Mouse (Mus musculus) neural tube, embryonic 13.5 days (tissue): ENCODE results near the gene Adm2. TPM values are rescaled to one million over a fixed set of nuclear protein-coding genes. Genes with fewer than 3 reads are reported as not detected.

Experiments used
- ATAC-seq: fragments of 200-750 bp; cut with Nextera tagmentation; 2 replicates; pipeline ENCODE4 v1.8.0; 2017; ENCODE audit warnings: low read depth, mild to moderate bottlenecking, moderate TSS enrichment, moderate library complexity
- H3K27ac ChIP-seq: fragments of 300-500 bp; sonication (generic); replicated peaks from 2 replicates; pipeline ENCODE4 v1.5.1; 2015; ENCODE audit warnings: moderate library complexity, mild to moderate bottlenecking, inconsistent platforms
- H3K27me3 ChIP-seq: fragments of 300-500 bp; sonication (generic); 2 replicates; pipeline ENCODE4 v1.6.1; 2015; ENCODE audit warnings: mild to moderate bottlenecking, inconsistent platforms
- H3K36me3 ChIP-seq: fragments of 300-500 bp; sonication (generic); 2 replicates; pipeline ENCODE4 v1.6.1; 2015; ENCODE audit warnings: mild to moderate bottlenecking, inconsistent platforms
- H3K4me1 ChIP-seq: fragments of 300-500 bp; sonication (generic); replicated peaks from 2 replicates; pipeline ENCODE4 v1.6.1; 2015; ENCODE audit warnings: inconsistent platforms
- H3K4me2 ChIP-seq: fragments of 300-500 bp; sonication (generic); 2 replicates; pipeline ENCODE4 v1.6.1; 2015; ENCODE audit warnings: inconsistent platforms, mild to moderate bottlenecking, moderate library complexity
- H3K4me3 ChIP-seq: fragments of 300-500 bp; sonication (generic); 2 replicates; pipeline ENCODE4 v1.5.1; 2015; ENCODE audit warnings: mild to moderate bottlenecking, inconsistent platforms
- H3K9ac ChIP-seq: fragments of 300-500 bp; sonication (generic); 2 replicates; pipeline ENCODE4 v1.6.1; 2015; ENCODE audit warnings: moderate library complexity, mild to moderate bottlenecking, inconsistent platforms
- H3K9me3 ChIP-seq: fragments of 300-500 bp; sonication (generic); 2 replicates; pipeline ENCODE4 v1.6.1; 2016; ENCODE audit warnings: inconsistent platforms
- WGBS: fragments of 180-500 bp; shearing (Covaris S2); methylation state at CpG from one replicate; pipeline ENCODE4 v1.1.7; 2015; 5-methylcytosine and 5-hydroxymethylcytosine counted together
- polyA plus RNA-seq: library from polyadenylated mRNA; unstranded; fragments of >200 nt; fragmentation: Nextera tagmentation; extraction: Ambion mirVana; gene quantifications from 2 replicates; pipeline ENCODE4 v1.2.1, GENCODE M21; 2015

The Adm2 gene
- polyA plus RNA-seq, 1 experiment from 2014 or later: not detected

GRCm38 (mm10) chr15:89314107-89314506 lies 8.4 kb upstream of the Adm2 start:
- Histone ChIP-seq H3K27ac (no peak overlapping the region), H3K4me2 (peak overlapping the region; percentile 94), H3K4me1 (peaks cover 59% of the 10 kb centered on the region), H3K9ac (peak overlapping the region; percentile 90), H3K9me3 (no peaks in the 10 kb centered on the region), H3K4me3 (peak overlapping the region; percentile 98), H3K27me3 (no peaks in the 10 kb centered on the region), H3K36me3 (no peaks in the 10 kb centered on the region)
- WGBS: 38% methylated on average over 3 of the region's 3 CpGs
- no peak for ATAC-seq

GRCm38 (mm10) chr15:89314511-89315189 lies 7.9 kb upstream of the Adm2 start:
- no peaks in the 10 kb centered on the region for H3K36me3 ChIP-seq
- H3K9ac ChIP-seq: peak overlapping the region; percentile 90
- H3K4me1 ChIP-seq: peaks cover 54% of the 10 kb centered on the region
- H3K27me3 ChIP-seq: no peaks in the 10 kb centered on the region
- peak overlapping the region; percentile 68; the same call in 1 of the 2 replicates for H3K27ac ChIP-seq
- ATAC-seq: peak; percentile 65
- under 1% methylated on average over 58 of the region's 58 CpGs for WGBS
- H3K4me3 ChIP-seq: peak overlapping the region; percentile 98
- peak overlapping the region; percentile 94 for H3K4me2 ChIP-seq
- no peaks in the 10 kb centered on the region for H3K9me3 ChIP-seq

- peak within 1 kb of the TSS; percentile 98 for H3K4me3 ChIP-seq
- no peaks in the 10 kb centered on the region for H3K36me3 ChIP-seq
- H3K27ac ChIP-seq: peak within 1 kb of the TSS; percentile 68
- H3K27me3 ChIP-seq: no peaks in the 10 kb centered on the region
- H3K4me2 ChIP-seq: peak within 1 kb of the TSS; percentile 94
- H3K9me3 ChIP-seq: no peaks in the 10 kb centered on the region
- 1% methylated on average over 37 of the region's 37 CpGs for WGBS
- peak within 1 kb of the TSS; percentile 90 for H3K9ac ChIP-seq
- peak; percentile 100 for ATAC-seq
- peaks cover 48% of the 10 kb centered on the region for H3K4me1 ChIP-seq
Observed at GRCm38 (mm10) chr15:89315190-89315731, 7.3 kb upstream of the Adm2 start, which contains the start of gene Sbf1. Sbf1 (minus strand) TSS chr15:89315311.

GRCm38 (mm10) chr15:89316146-89316545 lies 6.4 kb upstream of the Adm2 start:
- WGBS: 70% methylated on average over 11 of the region's 11 CpGs
- Histone ChIP-seq H3K27ac (no peak overlapping the region), H3K4me2 (no peak overlapping the region), H3K9me3 (no peaks in the 10 kb centered on the region), H3K36me3 (no peaks in the 10 kb centered on the region), H3K4me3 (peak overlapping the region; percentile 98; the same call in 1 of the 2 replicates), H3K9ac (no peak overlapping the region), H3K4me1 (peaks cover 39% of the 10 kb centered on the region), H3K27me3 (no peaks in the 10 kb centered on the region)
- ATAC-seq: no peak

GRCm38 (mm10) chr15:89321264-89321663 lies 1.3 kb upstream of the Adm2 start:
- WGBS: 82% methylated on average over 8 of the region's 8 CpGs
- no peak for ATAC-seq
- Histone ChIP-seq H3K36me3 (no peaks in the 10 kb centered on the region), H3K4me1 (peaks cover 7% of the 10 kb centered on the region; the same call in 1 of the 2 replicates), H3K27ac (no peak overlapping the region), H3K9me3 (no peaks in the 10 kb centered on the region), H3K4me3 (no peak overlapping the region), H3K27me3 (peaks cover 14% of the 10 kb centered on the region), H3K4me2 (no peak overlapping the region), H3K9ac (no peak overlapping the region)

- WGBS: 91% methylated on average over 4 of the region's 4 CpGs
- Histone ChIP-seq H3K27me3 (peaks cover 14% of the 10 kb centered on the region), H3K4me2 (no peak overlapping the region), H3K4me1 (peaks cover 7% of the 10 kb centered on the region; the same call in 1 of the 2 replicates), H3K36me3 (no peaks in the 10 kb centered on the region), H3K4me3 (no peak overlapping the region), H3K9ac (no peak overlapping the region), H3K27ac (no peak overlapping the region), H3K9me3 (no peaks in the 10 kb centered on the region)
- ATAC-seq: no peak
Observed at GRCm38 (mm10) chr15:89323656-89324055, 1.1 kb downstream of the Adm2 start.

GRCm38 (mm10) chr15:89326441-89326840 lies 3.9 kb downstream of the Adm2 start:
- 65% methylated on average over 5 of the region's 5 CpGs for WGBS
- ATAC-seq: no peak

GRCm38 (mm10) chr15:89334271-89334670 lies 11.8 kb downstream of the Adm2 start, which contains the start of gene Miox:
Miox (plus strand) TSS chr15:89334398.
- 84% methylated on average over 7 of the region's 7 CpGs for WGBS
- Histone ChIP-seq H3K4me2 (no peak within 1 kb of the TSS), H3K9ac (no peak within 1 kb of the TSS), H3K9me3 (no peaks in the 10 kb centered on the region), H3K4me1 (no peaks in the 10 kb centered on the region), H3K4me3 (no peak within 1 kb of the TSS), H3K36me3 (no peaks in the 10 kb centered on the region), H3K27me3 (no peaks in the 10 kb centered on the region), H3K27ac (no peak within 1 kb of the TSS)
- ATAC-seq: no peak

More at GRCm38 (mm10) chr15:89326441-89326840, 3.9 kb downstream of the Adm2 start:
- Histone ChIP-seq H3K36me3 (no peaks in the 10 kb centered on the region), H3K4me3 (no peak overlapping the region), H3K9ac (no peak overlapping the region), H3K27me3 (peaks cover 14% of the 10 kb centered on the region), H3K27ac (no peak overlapping the region), H3K9me3 (no peaks in the 10 kb centered on the region), H3K4me1 (peaks cover 7% of the 10 kb centered on the region; the same call in 1 of the 2 replicates), H3K4me2 (no peak overlapping the region)

GRCm38 (mm10) chr15:89334774-89335537 lies 12.4 kb downstream of the Adm2 start:
- Histone ChIP-seq H3K9me3 (no peaks in the 10 kb centered on the region), H3K4me2 (no peak overlapping the region), H3K4me1 (no peaks in the 10 kb centered on the region), H3K27me3 (no peaks in the 10 kb centered on the region), H3K9ac (no peak overlapping the region), H3K4me3 (no peak overlapping the region), H3K36me3 (no peaks in the 10 kb centered on the region), H3K27ac (no peak overlapping the region)
- WGBS: 85% methylated on average over 17 of the region's 17 CpGs
- ATAC-seq: no peak

GRCm38 (mm10) chr15:89336422-89336821 lies 13.9 kb downstream of the Adm2 start:
- H3K4me2 ChIP-seq: no peak overlapping the region
- WGBS: 89% methylated on average over 14 of the region's 14 CpGs
- H3K27ac ChIP-seq: no peak overlapping the region
- H3K9me3 ChIP-seq: no peaks in the 10 kb centered on the region
- no peaks in the 10 kb centered on the region for H3K27me3 ChIP-seq
- ATAC-seq: no peak
- H3K36me3 ChIP-seq: no peaks in the 10 kb centered on the region
- no peaks in the 10 kb centered on the region for H3K4me1 ChIP-seq
- no peak overlapping the region for H3K9ac ChIP-seq
- H3K4me3 ChIP-seq: no peak overlapping the region

- no peak for ATAC-seq
- H3K27ac ChIP-seq: no peak overlapping the region
- H3K9ac ChIP-seq: no peak overlapping the region
- no peaks in the 10 kb centered on the region for H3K9me3 ChIP-seq
- H3K4me2 ChIP-seq: no peak overlapping the region
- no peaks in the 10 kb centered on the region for H3K36me3 ChIP-seq
- no peaks in the 10 kb centered on the region for H3K4me1 ChIP-seq
- no peaks in the 10 kb centered on the region for H3K27me3 ChIP-seq
- WGBS: 88% methylated on average over 2 of the region's 2 CpGs
- no peak overlapping the region for H3K4me3 ChIP-seq
Observed at GRCm38 (mm10) chr15:89339696-89340095, 17.2 kb downstream of the Adm2 start.

GRCm38 (mm10) chr15:89340136-89340535 lies 17.6 kb downstream of the Adm2 start:
- ATAC-seq: no peak
- no peak overlapping the region for H3K4me2 ChIP-seq
- 86% methylated on average over 3 of the region's 3 CpGs for WGBS
- H3K9me3 ChIP-seq: no peaks in the 10 kb centered on the region
- no peak overlapping the region for H3K4me3 ChIP-seq
- H3K27ac ChIP-seq: no peak overlapping the region
- no peaks in the 10 kb centered on the region for H3K27me3 ChIP-seq
- H3K9ac ChIP-seq: no peak overlapping the region
- H3K4me1 ChIP-seq: no peaks in the 10 kb centered on the region
- H3K36me3 ChIP-seq: no peaks in the 10 kb centered on the region
